Mouse (Mus musculus) CH12.LX (cell line): ENCODE measurements around the gene Dnajb9. TPM values are rescaled to one million over a fixed set of nuclear protein-coding genes. Genes with fewer than 3 reads are reported as not detected.

Experiments
- DNase-seq: peaks from one replicate; pipeline ENCODE4 v3.0.0-alpha.2; 2013; ENCODE audit errors: extremely low read depth
- H3K27ac ChIP-seq: 2 replicates; pipeline ENCODE4 v1.5.1; 2012; ENCODE audit warnings: low read depth, mild to moderate bottlenecking, control low read depth, moderate library complexity; ENCODE audit not compliant: insufficient read depth
- H3K27me3 ChIP-seq: replicated peaks from 2 replicates; pipeline ENCODE3; 2012; ENCODE audit warnings: inconsistent platforms
- H3K36me3 ChIP-seq, 2 experiments: replicated peaks in 1 of 2; 2 replicates each; pipeline versions ENCODE3 to v1.6.1; 2012; ENCODE audit warnings: inconsistent platforms in 1 of 2, low read length in 1 of 2, mild to moderate bottlenecking in 1 of 2, mixed read lengths in 1 of 2, moderate library complexity in 1 of 2; ENCODE audit not compliant: control insufficient read depth in 1 of 2, insufficient read depth in 1 of 2
- H3K4me1 ChIP-seq, 2 experiments: 2 replicates each; pipeline ENCODE4 v1.6.1; 2012; ENCODE audit warnings: inconsistent platforms in 1 of 2, moderate library complexity in 1 of 2; ENCODE audit not compliant: insufficient read depth in 2 of 2, control insufficient read depth in 1 of 2
- H3K4me2 ChIP-seq: 2 replicates; pipeline ENCODE4 v1.6.1; 2012; ENCODE audit warnings: low read depth, mild to moderate bottlenecking, control low read depth; ENCODE audit not compliant: poor library complexity, insufficient read depth, severe bottlenecking
- H3K4me3 ChIP-seq, 3 experiments: fragments of 150-350 bp in 1 of 3; sonication (generic) in 1 of 3; replicated peaks in 1 of 3; 2 replicates each; pipeline versions ENCODE3 to v1.5.1; 2011 to 2012; ENCODE audit warnings: low read depth in 2 of 3, low read length in 2 of 3, mild to moderate bottlenecking in 2 of 3, moderate library complexity in 2 of 3, control low read depth in 1 of 3, improper control_type of control experiment in 1 of 3, inconsistent platforms in 1 of 3, mixed read lengths in 1 of 3; ENCODE audit not compliant: poor library complexity in 1 of 3
- H3K79me2 ChIP-seq: replicated peaks from 2 replicates; pipeline ENCODE4 v1.6.1; 2012; ENCODE audit warnings: mild to moderate bottlenecking, moderate library complexity; ENCODE audit not compliant: control insufficient read depth, poor library complexity, insufficient read depth, severe bottlenecking; ENCODE audit errors: extremely low read depth
- H3K9ac ChIP-seq: 2 replicates; pipeline ENCODE4 v1.6.1; 2012; ENCODE audit warnings: low read depth, mild to moderate bottlenecking, control low read depth, moderate library complexity; ENCODE audit not compliant: insufficient read depth
- H3K9me3 ChIP-seq: replicated peaks from 2 replicates; pipeline ENCODE3; 2012; ENCODE audit warnings: low read length, inconsistent platforms, mixed read lengths
- BHLHE40 ChIP-seq: IDR thresholded peaks from 2 replicates; pipeline ENCODE4 v1.6.1; 2011; ENCODE audit warnings: mild to moderate bottlenecking, low read depth, low read length, improper control_type of control experiment
- CHD1 ChIP-seq: IDR thresholded peaks from 2 replicates; pipeline ENCODE4 v1.6.1; 2012; ENCODE audit warnings: low read depth, low read length, improper control_type of control experiment, inconsistent platforms
- CTCF ChIP-seq, 2 experiments: IDR thresholded peaks in 1 of 2; conservative IDR thresholded peaks in 1 of 2; 2 replicates each; pipeline ENCODE4 v1.5.1; 2011 to 2012; ENCODE audit warnings: low read depth in 2 of 2, low read length in 2 of 2, improper control_type of control experiment in 1 of 2, inconsistent platforms in 1 of 2, mild to moderate bottlenecking in 1 of 2, moderate library complexity in 1 of 2
- ELF1 ChIP-seq: IDR thresholded peaks from 2 replicates; pipeline ENCODE4 v1.6.1; 2014; ENCODE audit warnings: low read depth, mild to moderate bottlenecking, inconsistent platforms, low read length, improper control_type of control experiment
- EP300 ChIP-seq: IDR thresholded peaks from 2 replicates; pipeline ENCODE4 v1.6.1; 2011; ENCODE audit warnings: low read length, improper control_type of control experiment
- GABPA ChIP-seq: IDR thresholded peaks from 2 replicates; pipeline ENCODE4 v1.6.1; 2012; ENCODE audit warnings: low read depth, low read length, improper control_type of control experiment, inconsistent platforms; ENCODE audit not compliant: insufficient replicate concordance
- HCFC1 ChIP-seq: IDR thresholded peaks from 2 replicates; pipeline ENCODE4 v1.6.1; 2012; ENCODE audit warnings: low read depth, mild to moderate bottlenecking, inconsistent platforms, low read length, improper control_type of control experiment
- IRF4 ChIP-seq: IDR thresholded peaks from 2 replicates; pipeline ENCODE4 v1.6.1; 2014; ENCODE audit warnings: low read depth, mild to moderate bottlenecking, inconsistent platforms, low read length, improper control_type of control experiment
- JUND ChIP-seq: conservative IDR thresholded peaks from 2 replicates; pipeline ENCODE4 v1.6.1; 2011; ENCODE audit warnings: low read depth, low read length, improper control_type of control experiment
- NRF1 ChIP-seq: IDR thresholded peaks from 2 replicates; pipeline ENCODE4 v1.6.1; 2014; ENCODE audit warnings: low read depth, mild to moderate bottlenecking, inconsistent platforms, low read length, improper control_type of control experiment, moderate library complexity
- PAX5 ChIP-seq: IDR thresholded peaks from 2 replicates; pipeline ENCODE4 v1.6.1; 2012; ENCODE audit warnings: low read length, inconsistent platforms, mixed read lengths
- RAD21 ChIP-seq: IDR thresholded peaks from 2 replicates; pipeline ENCODE4 v1.6.1; 2011; ENCODE audit warnings: low read depth, mild to moderate bottlenecking, low read length, improper control_type of control experiment, moderate library complexity
- SIN3A ChIP-seq: IDR thresholded peaks from 2 replicates; pipeline ENCODE4 v1.6.1; 2012; ENCODE audit warnings: low read length, improper control_type of control experiment, inconsistent platforms
- SMC3 ChIP-seq: IDR thresholded peaks from 2 replicates; pipeline ENCODE4 v1.6.1; 2011; ENCODE audit warnings: low read depth, low read length, improper control_type of control experiment
- UBTF ChIP-seq: IDR thresholded peaks from 2 replicates; pipeline ENCODE4 v1.6.1; 2012; ENCODE audit warnings: low read depth, mild to moderate bottlenecking, inconsistent platforms, low read length, improper control_type of control experiment, moderate library complexity
- USF1 ChIP-seq: IDR thresholded peaks from 2 replicates; pipeline ENCODE4 v1.6.1; 2014; ENCODE audit warnings: low read depth, mild to moderate bottlenecking, inconsistent platforms, low read length, improper control_type of control experiment
- ZC3H11A ChIP-seq: IDR thresholded peaks from 2 replicates; pipeline ENCODE4 v1.6.1; 2012; ENCODE audit warnings: low read depth, mild to moderate bottlenecking, inconsistent platforms, low read length, improper control_type of control experiment
- ZMIZ1 ChIP-seq: IDR thresholded peaks from 2 replicates; pipeline ENCODE4 v1.6.1; 2012; ENCODE audit warnings: low read depth, mild to moderate bottlenecking, inconsistent platforms, low read length, improper control_type of control experiment
- ZNF384 ChIP-seq: IDR thresholded peaks from 2 replicates; pipeline ENCODE4 v1.6.1; 2012; ENCODE audit warnings: low read depth, low read length, improper control_type of control experiment, inconsistent platforms
- dilution Hi-C: fragments of 300-500 bp; cut with MboI; formaldehyde crosslinking; loops from 2 replicates; pipeline ENCODE4 v1.14.3; 2020; ENCODE audit warnings: low sequenced_read_pairs; ENCODE audit not compliant: extremely low pct_unique_long_range_greater_than_20kb, extremely low pct_ligation_motif_present
- in situ Hi-C: fragments of 300-500 bp; cut with MboI; formaldehyde crosslinking; loops from 3 replicates; pipeline ENCODE4 v1.14.3; 2019; ENCODE audit warnings: low sequenced_read_pairs, low pct_ligation_motif_present, low pct_unique_long_range_greater_than_20kb, mixed read lengths
- polyA plus RNA-seq: library from polyadenylated mRNA; unstranded; fragments of >175 nt; gene quantifications from 2 replicates; pipeline ENCODE4 v1.2.1, GENCODE M21; 2012; ENCODE audit warnings: low read depth; ENCODE audit not compliant: insufficient read length
- total RNA-seq, 2 experiments: library from RNA; depleted of rRNA; stranded (reverse); fragments of 300-350 nt in 1 of 2; fragments of >200 nt in 1 of 2; gene quantifications; 2 replicates each; pipeline ENCODE4 v1.2.3; 2012 to 2014

Gene Dnajb9
- total and polyA plus RNA-seq, 3 experiments = 3.6 to 21.4 (median 15.0) TPM

GRCm38 (mm10) chr12:44177038-44177355, 33.1 kb downstream of the Dnajb9 start:
- H3K9me3 ChIP-seq = no peaks in the 10 kb centered on the region
- dilution Hi-C loops = no loop called here

GRCm38 (mm10) chr12:44176331-44177037, 33.6 kb downstream of the Dnajb9 start:
- Histone ChIP-seq H3K4me3 (no peak overlapping the region), H3K27me3 (no peaks in the 10 kb centered on the region), H3K27ac (no peak overlapping the region), H3K9me3 (no peaks in the 10 kb centered on the region), H3K4me1 (peaks cover 0 to 6% of the 10 kb centered on the region in 2 experiments; a peak in 2 of 4 replicates), H3K4me2 (no peak overlapping the region), H3K36me3 (no peaks in the 10 kb centered on the region), H3K9ac (no peak overlapping the region), H3K79me2 (no peaks in the 10 kb centered on the region)
- DNase-seq = no peak
- TF ChIP-seq BHLHE40 (0 out of 2 replicates have a peak, but pooled peaks have one; percentile 10), PAX5 (no peak), ZNF384 (no peak)
- in situ Hi-C loops = no loop called here
- dilution Hi-C loops = no loop called here

More at GRCm38 (mm10) chr12:44177038-44177355, 33.1 kb downstream of the Dnajb9 start:
- H3K4me2 ChIP-seq = no peak overlapping the region
- H3K79me2 ChIP-seq = no peaks in the 10 kb centered on the region
- H3K4me3 ChIP-seq = no peak overlapping the region
- H3K27me3 ChIP-seq = no peaks in the 10 kb centered on the region
- no peak overlapping the region for H3K9ac ChIP-seq
- DNase-seq = no peak
- in situ Hi-C loops = no loop called here
- H3K36me3 ChIP-seq = no peaks in the 10 kb centered on the region
- no peak overlapping the region for H3K27ac ChIP-seq
- peaks cover 0 to 6% of the 10 kb centered on the region in 2 experiments; a peak in 2 of 4 replicates for H3K4me1 ChIP-seq
- TF ChIP-seq CTCF (conservative IDR thresholded peaks at IDR 0.05 in 1 of 2, IDR thresholded peaks at IDR 0.05 in 1 of 2; ENCODE audit: low read depth in 2 of 2, low read length in 2 of 2) (no peak), EP300 (no peak), ELF1 (no peak), ZMIZ1 (no peak), GABPA (no peak), ZC3H11A (no peak), NRF1 (no peak)

DNA sequence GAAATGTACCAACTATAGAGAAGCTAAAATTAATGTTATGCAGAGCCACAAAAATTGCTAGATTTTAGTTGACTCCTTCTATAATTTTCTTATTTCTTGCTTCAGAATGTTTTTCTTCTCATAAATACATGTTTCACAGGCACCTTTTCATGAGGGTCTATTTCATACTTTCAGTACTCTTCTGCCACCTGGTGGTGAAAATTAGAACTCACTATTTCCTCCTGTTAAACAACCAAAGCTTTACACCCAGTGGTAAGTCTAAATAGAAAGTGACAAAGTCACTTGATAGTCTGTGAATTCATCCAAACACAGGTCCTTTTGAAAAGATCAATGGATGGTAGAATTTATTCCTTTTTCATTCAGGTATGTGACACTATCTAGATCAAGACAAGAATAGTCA, 43.2 kb downstream of the Dnajb9 start:
- H3K27me3 ChIP-seq = no peaks in the 10 kb centered on the region
- dilution Hi-C loops = no loop called here
- H3K9me3 ChIP-seq = no peaks in the 10 kb centered on the region
- no peak overlapping the region for H3K9ac ChIP-seq
- DNase-seq = peak; percentile 83
- no peak overlapping the region for H3K27ac ChIP-seq
- H3K4me1 ChIP-seq = peaks cover 5 to 21% of the 10 kb centered on the region in 2 experiments; a peak in 3 of 4 replicates
- in situ Hi-C loops = no loop called here
- no peaks in the 10 kb centered on the region for H3K79me2 ChIP-seq
- TF ChIP-seq SMC3 = peak; percentile 59
- TF ChIP-seq HCFC1 = no peak
- TF ChIP-seq JUND = no peak
- TF ChIP-seq ZC3H11A = no peak
- no peak for TF ChIP-seq EP300
- no peak for TF ChIP-seq CHD1
- no peak for TF ChIP-seq USF1
- TF ChIP-seq SIN3A = no peak
- TF ChIP-seq UBTF = no peak
- TF ChIP-seq CTCF (conservative IDR thresholded peaks at IDR 0.05 in 1 of 2, IDR thresholded peaks at IDR 0.05 in 1 of 2; ENCODE audit: low read depth in 2 of 2, low read length in 2 of 2) = peak; percentile 28 to 76; a peak in 3 of 4 replicates
- TF ChIP-seq RAD21 = peak; percentile 87
- TF ChIP-seq IRF4 = no peak
- no peaks in the 10 kb centered on the region for H3K36me3 ChIP-seq
- no peak overlapping the region for H3K4me2 ChIP-seq
- no peak overlapping the region for H3K4me3 ChIP-seq
